ENCODE assay signal across 8 mouse cellular contexts in the genomic region with DNA sequence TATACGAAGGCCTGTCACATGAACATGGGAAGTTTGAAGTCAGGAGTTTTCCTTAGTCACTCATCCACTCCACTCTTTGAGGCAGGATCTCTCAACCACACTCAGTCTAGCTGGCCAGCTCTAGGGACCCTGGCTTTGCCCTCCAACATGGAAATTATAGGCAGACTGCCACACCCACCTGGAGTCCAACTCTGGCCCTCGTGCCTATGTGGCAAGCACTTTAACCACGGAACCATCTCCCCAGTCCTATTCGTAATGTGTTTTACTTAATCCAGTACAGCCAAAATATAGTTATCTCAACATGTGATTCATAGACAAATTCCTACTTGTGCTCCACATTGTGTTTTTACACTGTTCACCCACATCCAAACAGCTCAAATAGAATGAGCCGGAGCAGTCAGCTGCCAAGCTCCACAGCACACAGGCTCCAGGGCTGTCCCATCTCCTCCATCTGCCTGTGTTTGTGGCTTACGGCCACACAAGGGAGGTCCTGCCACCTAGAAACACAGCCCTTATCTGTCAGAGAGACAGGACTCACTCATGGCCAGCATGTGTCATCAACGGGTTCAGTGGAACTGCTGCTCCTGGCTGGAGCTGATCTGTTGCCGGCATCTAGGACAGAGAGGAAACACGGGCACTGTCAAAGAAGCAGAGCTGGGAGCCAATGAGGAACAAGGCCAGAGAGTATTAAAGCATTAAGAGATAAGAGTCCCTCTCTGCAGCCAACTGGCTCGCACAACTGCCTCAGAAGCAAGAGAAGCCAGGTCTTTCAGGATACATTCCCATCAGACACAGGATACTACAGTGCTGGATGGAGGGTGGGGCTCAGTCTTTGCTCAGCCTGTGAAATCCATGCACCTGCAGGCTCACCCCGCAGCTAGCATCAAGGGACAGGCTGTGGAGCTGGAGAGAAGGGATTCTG. TPM values are rescaled to one million over a fixed set of nuclear protein-coding genes. Genes with fewer than 3 reads are reported as not detected.
DNase-seq lines count a peak whose midpoint lies in the region; ATAC-seq and TF ChIP-seq lines count a peak whose summit lies in the region.

No protein-coding gene starts in this region.

- H3K27me3 ChIP-seq in embryonic facial prominence, embryonic 12.5 days: no peaks in the 10 kb centered on the region
- no peaks in the 10 kb centered on the region for H3K27me3 ChIP-seq in embryonic facial prominence, embryonic 10.5 days (replicated peaks; ENCODE audit: low read depth, poor library complexity, severe bottlenecking)

- WGBS in embryonic facial prominence, embryonic 12.5 days: 79% methylated on average over 11 of the region's 11 CpGs
- 87% methylated on average over 11 of the region's 11 CpGs for WGBS in embryonic facial prominence, embryonic 10.5 days

- TF ChIP-seq CTCF in layer of hippocampus, adult 2 months (conservative IDR thresholded peaks at IDR 0.05): no peak

- H3K27ac ChIP-seq in embryonic facial prominence, embryonic 12.5 days: peak overlapping the region; percentile 75
- H3K27ac ChIP-seq in embryonic facial prominence, embryonic 10.5 days (replicated peaks): no peak overlapping the region; the same call in 1 of the 2 replicates
- H3K27ac ChIP-seq in layer of hippocampus, adult 2 months: peak overlapping the region; percentile 83

- no peak for DNase-seq in embryonic facial prominence, embryonic 10.5 days (ENCODE audit: low spot score)
- peak; percentile 61 for DNase-seq in retina, adult 2 months (ENCODE audit: low read depth, low spot score)
- DNase-seq in retina, embryonic 14.5 days (ENCODE audit: low spot score): no peak
- peak; percentile 81 to 91 for DNase-seq in heart, adult 18-20 months
- DNase-seq in layer of hippocampus, adult 2 months (ENCODE audit: low spot score in 2 of 2): peak in 1 of 2 experiments; percentile 46
- DNase-seq in right cerebral cortex, postnatal 25 days: peak; percentile 58
- no peak for DNase-seq in frontal cortex, postnatal 10 days (ENCODE audit: low spot score in 2 of 2)

- no peak overlapping the region for H3K9ac ChIP-seq in embryonic facial prominence, embryonic 12.5 days

- peaks cover 18% of the 10 kb centered on the region for H3K36me3 ChIP-seq in embryonic facial prominence, embryonic 12.5 days
- H3K36me3 ChIP-seq in embryonic facial prominence, embryonic 10.5 days (replicated peaks): peaks cover 62% of the 10 kb centered on the region

- H3K4me2 ChIP-seq in embryonic facial prominence, embryonic 12.5 days (replicated peaks): 0 out of 2 replicates have a peak overlapping the region, but pooled peaks have one; percentile 1

- H3K4me1 ChIP-seq in embryonic facial prominence, embryonic 12.5 days: peaks cover 28% of the 10 kb centered on the region
- H3K4me1 ChIP-seq in embryonic facial prominence, embryonic 10.5 days: peaks cover 40% of the 10 kb centered on the region

- no peak overlapping the region for H3K4me3 ChIP-seq in embryonic facial prominence, embryonic 12.5 days
- H3K4me3 ChIP-seq in embryonic facial prominence, embryonic 10.5 days: no peak overlapping the region
- peak overlapping the region; percentile 8; the same call in 1 of the 2 replicates for H3K4me3 ChIP-seq in layer of hippocampus, adult 2 months

- H3K9me3 ChIP-seq in embryonic facial prominence, embryonic 12.5 days: no peaks in the 10 kb centered on the region
- H3K9me3 ChIP-seq in embryonic facial prominence, embryonic 10.5 days: no peaks in the 10 kb centered on the region

- ATAC-seq in embryonic facial prominence, embryonic 12.5 days (ENCODE audit: insufficient number of reproducible peaks, insufficient read depth, low FRiP score, low TSS enrichment): peak; percentile 64; the same call in 1 of the 2 replicates

RNA-seq across cellular contexts. Expression of gene Rnf144a, which starts 10.0 kb away (rescaled TPM):
- 59.5 and 64.0 TPM in 2 replicates for polyA plus RNA-seq in embryonic facial prominence, embryonic 12.5 days (2016; fragmentation: Nextera tagmentation; extraction: Ambion mirVana)
- 43.1 and 44.9 TPM in 2 replicates for polyA plus RNA-seq in embryonic facial prominence, embryonic 10.5 days (2016; fragmentation: Nextera tagmentation; extraction: Ambion mirVana)
- 10 to 100 TPM in 1 of 2 experiments, 1 to 10 TPM in 1; 9.7 to 12.1 TPM for total RNA-seq in heart, adult 18-20 months (2021)
- total RNA-seq in layer of hippocampus, adult 2 months (2021): 10 to 100 TPM; 20.4 to 22.6 TPM

RNA-seq across cellular contexts. Expression of gene Rsad2, which starts 51.2 kb away (rescaled TPM):
- 0.70 and 0.74 TPM in 2 replicates for polyA plus RNA-seq in embryonic facial prominence, embryonic 12.5 days (2016; fragmentation: Nextera tagmentation; extraction: Ambion mirVana)
- 0.25 and 0.33 TPM in 2 replicates for polyA plus RNA-seq in embryonic facial prominence, embryonic 10.5 days (2016; fragmentation: Nextera tagmentation; extraction: Ambion mirVana)
- 1 to 10 TPM; 5.8 to 7.8 TPM for total RNA-seq in heart, adult 18-20 months (2021)
- total RNA-seq in layer of hippocampus, adult 2 months (2021): 1 to 10 TPM in 1 of 2 experiments, under 1 TPM in 1; 0.61 to 1.1 TPM

Comparison
In these comparisons a context has a peak if more than half of its experiments do, and no peak if none do; other contexts are left out.
1. DNase-seq: peak in retina, adult 2 months (single experiment), heart, adult 18-20 months (2 of 2) and right cerebral cortex, postnatal 25 days (single experiment); none in embryonic facial prominence, embryonic 10.5 days (single experiment), retina, embryonic 14.5 days (single experiment) and frontal cortex, postnatal 10 days (0 of 2).